Mouse (Mus musculus) frontal cortex, postnatal 36 days (tissue): Measurements from ENCODE around the gene Tmcc2.

Experiments
- DNase-seq, 2 experiments: peaks; one replicate each; pipeline ENCODE4 v3.0.0; 2022; ENCODE audit warnings: low spot score in 2 of 2

Gene Tmcc2

GRCm38 (mm10) chr1:132341731-132342501 is 49.2 kb downstream of the Tmcc2 start:
- no peak for DNase-seq

DNA sequence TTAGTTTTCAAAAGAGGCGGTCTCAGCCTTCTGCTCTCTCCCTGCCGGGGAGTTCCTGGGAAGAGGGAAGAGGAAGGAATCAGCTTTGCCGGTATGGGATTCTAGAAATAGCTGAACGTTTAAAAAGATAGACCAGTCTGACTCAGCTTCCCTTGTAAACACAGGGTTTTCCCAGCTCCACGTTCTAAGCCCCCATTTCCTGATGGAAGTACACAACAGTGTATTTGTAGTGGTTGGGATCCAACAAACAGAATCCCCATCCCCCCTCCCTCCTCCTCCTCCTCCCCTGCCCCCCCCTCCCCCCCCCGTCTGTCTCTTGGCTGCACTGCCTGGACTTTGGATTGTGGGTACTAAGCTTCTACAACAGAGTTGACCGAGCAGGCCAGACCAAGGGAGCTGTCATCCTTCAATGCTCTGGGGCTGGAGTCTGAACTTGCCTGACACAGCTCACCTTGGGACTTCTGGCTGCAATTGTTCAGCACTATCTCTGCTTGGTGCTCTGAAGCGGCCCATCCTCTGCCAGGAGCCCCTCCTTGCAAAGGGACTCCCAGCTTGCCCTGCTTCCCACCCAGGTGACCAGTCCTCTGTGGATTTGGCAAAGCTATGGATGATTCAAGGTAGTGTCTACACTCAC is 52.9 kb downstream of the Tmcc2 start:
- no peak for DNase-seq

GRCm38 (mm10) chr1:132336921-132337320 is 54.2 kb downstream of the Tmcc2 start:
- no peak for DNase-seq

- no peak for DNase-seq
Observed at GRCm38 (mm10) chr1:132335378-132335965, 55.6 kb downstream of the Tmcc2 start.

DNA sequence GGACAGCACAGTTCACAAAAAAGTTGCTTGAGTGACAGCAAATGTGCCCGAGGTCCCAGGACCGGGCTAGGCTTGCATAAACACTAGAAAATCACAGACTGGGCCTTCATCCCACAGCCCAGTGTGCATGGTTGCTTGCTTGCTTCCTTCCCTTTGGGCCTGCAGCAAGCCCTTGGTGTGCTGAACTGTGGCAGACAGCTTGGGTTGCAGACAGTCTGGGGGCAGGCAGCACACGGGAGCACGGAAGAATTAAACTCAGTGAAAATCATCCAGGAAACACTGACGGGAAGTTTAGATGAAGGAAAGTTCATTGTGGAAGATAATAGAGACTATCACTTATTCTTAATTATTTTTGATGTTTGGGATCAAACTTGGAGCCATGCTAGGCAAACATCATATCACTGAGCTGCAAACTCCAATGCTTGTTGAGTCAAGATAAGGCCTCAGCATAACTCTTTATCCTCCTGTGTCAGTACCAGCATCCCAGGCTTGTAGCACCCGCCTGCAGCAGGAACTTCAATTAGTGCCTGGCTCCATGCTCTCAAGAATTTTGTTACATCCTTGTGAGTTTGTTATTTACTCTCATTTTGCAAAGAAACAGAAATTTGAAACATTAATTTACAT is 56.8 kb downstream of the Tmcc2 start:
- no peak for DNase-seq

DNA sequence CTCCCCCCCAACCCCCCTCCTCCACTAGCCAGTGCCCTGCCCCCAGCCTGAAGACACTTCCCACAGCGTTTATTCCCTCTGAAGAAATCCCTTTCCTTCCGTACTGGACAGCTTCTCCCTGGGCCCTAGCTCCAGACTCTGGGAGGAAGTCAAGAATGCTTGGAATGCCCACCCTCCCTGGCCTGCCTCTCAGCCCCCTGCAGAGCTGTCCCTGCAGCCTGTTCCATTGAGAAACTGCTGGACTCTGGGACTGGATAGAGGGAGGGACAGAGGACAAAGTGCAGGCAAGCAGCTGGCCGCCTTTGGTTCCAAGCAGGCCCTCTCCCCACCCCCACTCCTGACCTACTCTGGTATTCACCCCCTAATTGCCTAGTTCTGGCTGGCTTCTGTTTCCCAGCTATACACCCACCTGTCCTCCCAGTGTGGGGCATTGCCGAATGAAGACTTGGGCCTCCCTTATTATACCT is 57.4 kb downstream of the Tmcc2 start:
- DNase-seq: peak in 1 of 2 experiments; percentile 15

DNA sequence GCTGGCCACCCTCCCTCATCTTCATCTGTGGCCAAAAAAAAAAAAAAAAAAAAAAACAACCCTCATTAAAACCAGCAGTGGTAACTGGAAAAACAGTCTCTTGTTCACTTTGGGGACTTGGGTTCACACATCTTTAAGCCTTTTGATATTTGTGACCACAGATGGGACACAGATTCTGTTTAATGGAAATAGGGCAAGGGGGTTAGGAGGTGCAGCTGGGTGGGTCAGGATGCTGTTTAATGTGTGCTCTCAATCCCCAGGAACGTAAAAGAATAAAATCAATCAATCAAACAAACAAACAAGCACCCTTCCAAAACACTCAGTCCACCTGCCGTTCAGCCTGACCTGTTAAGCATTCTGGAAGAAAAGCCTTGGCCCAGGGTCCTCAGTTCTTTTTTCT is 57.9 kb downstream of the Tmcc2 start:
- DNase-seq: no peak

GRCm38 (mm10) chr1:132331283-132331682 is 59.8 kb downstream of the Tmcc2 start:
- no peak for DNase-seq

- DNase-seq: no peak
Observed at GRCm38 (mm10) chr1:132330397-132330796, 60.7 kb downstream of the Tmcc2 start.

- no peak for DNase-seq
Observed at GRCm38 (mm10) chr1:132329656-132330055, 61.4 kb downstream of the Tmcc2 start.

DNA sequence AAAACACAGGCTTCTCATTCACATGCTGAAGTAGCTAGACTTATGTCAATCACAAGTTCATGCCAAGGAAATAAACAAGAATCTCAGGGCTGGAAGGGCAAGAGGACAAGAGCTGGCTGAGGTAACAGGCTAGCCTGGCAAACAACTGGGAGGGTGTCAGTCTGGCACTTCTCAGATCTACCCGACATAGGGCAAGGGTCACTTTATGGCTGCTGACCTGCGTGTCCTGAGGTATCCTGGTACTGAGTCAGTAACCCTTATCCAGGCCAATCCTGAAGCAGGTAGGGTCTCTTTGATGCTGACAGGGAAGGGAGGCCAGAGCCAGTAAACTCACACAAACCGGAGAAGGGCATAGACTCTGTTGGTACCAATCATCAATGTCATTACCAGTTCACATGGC is 62.5 kb downstream of the Tmcc2 start:
- no peak for DNase-seq

DNA sequence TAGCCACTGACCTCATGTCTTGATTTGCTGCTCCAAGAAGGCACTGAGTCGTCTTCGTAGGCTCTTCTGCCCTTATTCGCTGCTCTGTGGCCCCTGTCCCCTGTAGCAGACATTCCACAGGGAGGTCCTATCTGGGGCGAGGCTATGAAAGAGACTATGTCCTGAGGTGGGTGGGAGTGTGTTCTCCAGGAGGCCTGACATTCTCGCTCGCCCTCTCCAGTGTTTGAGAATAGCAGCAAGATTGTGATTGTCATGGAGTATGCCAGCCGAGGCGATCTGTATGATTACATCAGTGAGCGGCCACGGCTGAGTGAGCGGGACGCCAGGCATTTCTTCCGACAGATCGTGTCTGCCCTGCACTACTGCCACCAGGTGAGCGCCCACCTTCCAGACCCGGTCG is 63.6 kb downstream of the Tmcc2 start:
- DNase-seq: no peak

- no peak for DNase-seq
Observed at GRCm38 (mm10) chr1:132326777-132327176, 64.3 kb downstream of the Tmcc2 start.

DNA sequence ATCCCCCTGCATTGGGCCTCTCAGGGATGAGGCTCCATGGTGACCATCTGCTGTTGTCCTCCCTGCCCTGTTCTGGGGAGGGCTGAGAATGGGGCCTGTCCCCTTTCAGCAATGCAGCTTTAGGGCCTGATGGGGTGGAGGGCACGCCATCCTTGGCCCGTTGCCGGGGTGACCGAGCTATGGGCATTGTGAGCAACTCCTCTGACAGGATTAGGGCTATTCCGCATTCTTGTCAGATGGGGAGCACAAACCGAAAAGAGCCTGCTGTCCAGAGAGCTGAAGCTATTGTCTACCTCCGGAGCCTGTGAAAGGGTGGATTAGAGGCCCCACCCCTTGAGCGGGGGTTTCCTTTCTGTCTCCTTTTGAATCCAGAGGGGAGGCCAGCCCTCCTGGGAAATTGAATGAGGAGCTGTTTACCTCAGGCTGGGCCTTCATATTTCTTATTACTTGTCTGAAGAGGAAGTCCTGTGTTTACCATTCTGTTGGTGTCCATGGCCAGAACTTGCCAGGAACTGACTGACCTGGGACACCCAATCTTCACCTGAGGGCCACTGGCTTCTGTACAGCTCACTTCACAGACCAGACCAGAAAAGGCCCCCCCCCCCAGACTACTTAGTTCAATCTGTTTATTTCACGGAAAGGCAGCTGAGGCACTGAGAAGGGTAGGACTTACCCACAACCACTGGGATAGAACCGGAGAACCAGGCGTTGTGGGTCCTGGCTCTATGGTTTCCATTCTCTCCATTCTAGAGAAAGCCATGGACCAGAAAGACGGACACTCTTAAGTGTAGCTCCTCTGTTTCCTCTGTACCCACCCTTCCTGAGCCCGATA is 68.2 kb downstream of the Tmcc2 start:
- no peak for DNase-seq

- no peak for DNase-seq
Observed at GRCm38 (mm10) chr1:132321821-132322580, 69.1 kb downstream of the Tmcc2 start.

DNA sequence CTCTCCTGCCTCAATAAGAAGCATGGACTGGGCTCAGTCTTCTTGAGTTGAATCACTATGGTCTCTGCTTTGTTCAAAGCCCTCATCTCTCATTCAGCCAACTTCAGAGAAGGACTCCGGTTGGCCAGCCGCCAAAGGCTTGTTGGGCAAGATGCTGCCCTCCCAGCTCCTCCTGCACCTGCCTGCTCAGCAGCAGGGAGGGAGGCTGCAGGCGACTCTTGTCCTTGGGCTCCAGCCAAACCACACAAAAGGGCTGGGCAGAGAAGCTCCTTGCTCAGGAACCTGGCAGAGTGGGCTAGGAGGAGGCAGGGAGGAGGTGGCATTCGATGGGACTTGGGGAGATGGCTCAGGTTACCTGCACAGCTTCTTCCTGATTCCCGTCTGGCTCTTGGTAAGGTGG is 71.8 kb downstream of the Tmcc2 start:
- no peak for DNase-seq

- DNase-seq: no peak
Observed at GRCm38 (mm10) chr1:132317894-132318863, 72.9 kb downstream of the Tmcc2 start.

DNA sequence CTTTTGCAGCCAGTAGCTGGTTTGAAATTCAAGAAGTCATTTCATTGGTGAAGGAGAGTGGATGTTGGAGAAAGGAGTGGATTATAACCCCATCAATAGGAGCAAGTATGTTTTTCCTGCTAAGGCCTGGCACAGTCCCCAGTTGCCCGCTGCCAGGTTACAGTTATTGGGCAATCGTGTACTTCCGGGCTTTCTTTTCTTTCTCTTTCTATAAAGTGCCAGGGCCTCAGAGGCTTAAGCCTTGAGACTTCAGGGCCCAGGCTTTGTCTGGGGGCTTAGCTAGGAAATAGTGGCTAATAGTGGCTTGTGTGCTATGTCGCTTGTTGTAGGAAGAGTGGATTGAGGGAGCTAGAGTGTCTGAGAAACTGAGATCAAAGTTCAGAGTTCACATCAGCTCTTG is 73.7 kb downstream of the Tmcc2 start:
- no peak for DNase-seq

DNA sequence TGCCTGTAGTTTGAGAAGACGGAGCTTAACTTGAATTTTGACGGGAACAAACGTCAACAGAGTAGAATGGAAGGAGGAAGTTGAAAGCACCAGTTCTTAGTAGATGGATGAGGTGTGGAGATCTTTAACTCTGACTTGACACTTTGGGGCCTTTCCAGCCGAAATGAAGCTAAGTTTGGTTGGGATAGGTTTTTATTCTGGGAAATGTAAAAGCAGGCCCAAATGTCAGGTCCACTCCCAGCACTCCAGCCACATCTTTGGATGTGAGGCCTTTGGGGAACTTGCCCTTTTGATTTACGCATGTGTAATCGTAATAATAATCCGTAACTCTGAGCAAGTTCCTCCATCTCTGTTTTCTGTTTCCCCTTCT is 74.5 kb downstream of the Tmcc2 start:
- no peak for DNase-seq
